Mouse (Mus musculus) 3T3-L1 (cell line): ENCODE data around the gene Prtg.

Experiments
- DNase-seq: peaks from one replicate; pipeline ENCODE4 v3.0.0-alpha.2; 2015; ENCODE audit warnings: low read depth, low spot score

Prtg gene

GRCm38 (mm10) chr9:72809077-72809476 lies 2.4 kb downstream of the Prtg start:
- no peak for DNase-seq

DNA sequence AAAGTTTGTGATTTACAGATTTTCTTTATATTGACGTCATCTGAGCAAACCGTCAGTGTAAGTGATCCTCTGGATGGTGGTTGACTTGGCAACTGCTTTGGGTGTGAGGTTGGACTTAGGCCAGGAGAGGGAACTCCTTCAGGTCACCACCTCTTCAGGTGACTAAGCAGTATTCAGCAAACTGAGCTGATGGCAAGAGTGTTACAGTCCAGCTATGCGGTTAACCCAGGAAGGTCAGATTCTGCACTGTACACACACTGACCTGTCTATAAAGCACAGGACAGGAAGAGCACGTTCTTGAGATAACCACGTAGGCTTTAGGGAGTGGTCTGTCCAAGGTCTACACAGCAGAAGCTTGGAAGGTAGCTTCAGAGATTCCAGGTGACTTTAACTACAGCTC lies 3.9 kb downstream of the Prtg start:
- peak; percentile 20 for DNase-seq

GRCm38 (mm10) chr9:72812091-72812490 lies 5.4 kb downstream of the Prtg start:
- DNase-seq = no peak

GRCm38 (mm10) chr9:72812594-72813570 lies 6.2 kb downstream of the Prtg start:
- no peak for DNase-seq

GRCm38 (mm10) chr9:72825511-72825910 lies 18.8 kb downstream of the Prtg start:
- DNase-seq = no peak

DNA sequence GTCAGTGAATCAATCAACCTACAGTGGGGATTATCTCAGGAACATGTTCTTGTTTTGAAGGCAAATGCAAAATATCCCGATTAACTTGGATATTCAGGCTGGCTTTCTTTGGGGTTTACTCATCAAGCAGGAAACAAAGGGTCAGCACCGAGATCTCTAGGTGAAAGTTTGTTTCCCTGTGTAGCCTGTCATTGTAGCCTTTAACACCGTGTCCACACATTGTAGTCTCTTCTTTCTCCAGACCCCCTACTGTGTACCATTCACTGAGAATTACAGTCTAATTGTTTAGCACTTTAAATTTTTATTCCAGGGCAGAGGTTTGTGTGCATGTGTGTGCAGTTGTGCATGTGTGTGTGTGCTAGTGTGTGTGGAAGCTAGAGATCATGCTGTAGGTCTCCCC lies 19.3 kb downstream of the Prtg start:
- DNase-seq = no peak

DNA sequence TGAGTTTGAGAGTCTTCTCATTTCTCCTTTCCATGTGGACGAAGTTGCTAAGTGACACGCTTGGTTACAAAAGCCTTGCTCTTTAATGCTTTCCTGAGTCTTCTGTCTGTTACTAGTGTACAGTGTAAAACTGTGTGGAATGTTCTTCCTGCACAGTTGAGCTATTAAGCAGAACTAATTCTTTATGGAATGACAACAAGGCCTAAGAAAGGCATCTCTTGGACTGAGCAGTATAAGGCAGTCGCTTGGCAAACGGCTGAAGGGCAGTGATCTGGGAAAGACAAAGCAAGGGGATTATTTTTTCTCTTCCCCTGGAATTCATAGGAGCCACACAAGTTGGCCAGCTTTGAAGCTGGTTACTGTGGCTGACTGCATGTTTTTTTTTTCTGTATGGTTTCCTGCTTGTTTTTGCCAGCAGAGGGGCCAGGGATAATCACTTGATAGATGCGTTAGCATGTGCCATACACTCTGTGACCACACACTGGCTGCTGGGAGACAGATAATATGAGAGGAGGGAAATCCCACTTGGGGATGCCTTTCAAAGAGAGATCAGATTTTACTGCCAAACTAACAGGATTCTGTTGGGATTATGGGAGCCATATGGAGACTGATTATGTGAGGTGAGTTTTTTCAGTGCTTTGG lies 22.1 kb downstream of the Prtg start:
- DNase-seq = peak; percentile 18

GRCm38 (mm10) chr9:72833992-72834696 lies 27.5 kb downstream of the Prtg start:
- DNase-seq = no peak

DNA sequence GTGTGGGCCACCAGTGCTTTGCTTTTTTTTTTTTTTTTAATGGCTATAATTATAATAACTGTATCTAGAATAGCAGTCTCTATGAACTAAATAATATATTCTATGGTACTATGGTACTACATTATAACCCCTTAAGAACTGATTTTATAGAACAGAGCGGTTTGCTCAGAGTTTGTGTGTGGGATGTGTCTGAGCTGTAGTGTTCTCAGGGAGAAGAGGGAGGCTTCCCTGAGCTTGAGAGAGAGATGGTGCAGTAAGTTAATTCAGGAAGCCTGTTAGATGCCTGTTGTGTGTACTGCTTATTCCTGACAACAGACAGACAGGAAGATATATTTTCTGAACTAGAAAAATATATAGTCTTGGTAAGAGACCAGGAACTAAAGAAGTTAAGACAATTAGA lies 28.3 kb downstream of the Prtg start:
- DNase-seq = no peak

DNA sequence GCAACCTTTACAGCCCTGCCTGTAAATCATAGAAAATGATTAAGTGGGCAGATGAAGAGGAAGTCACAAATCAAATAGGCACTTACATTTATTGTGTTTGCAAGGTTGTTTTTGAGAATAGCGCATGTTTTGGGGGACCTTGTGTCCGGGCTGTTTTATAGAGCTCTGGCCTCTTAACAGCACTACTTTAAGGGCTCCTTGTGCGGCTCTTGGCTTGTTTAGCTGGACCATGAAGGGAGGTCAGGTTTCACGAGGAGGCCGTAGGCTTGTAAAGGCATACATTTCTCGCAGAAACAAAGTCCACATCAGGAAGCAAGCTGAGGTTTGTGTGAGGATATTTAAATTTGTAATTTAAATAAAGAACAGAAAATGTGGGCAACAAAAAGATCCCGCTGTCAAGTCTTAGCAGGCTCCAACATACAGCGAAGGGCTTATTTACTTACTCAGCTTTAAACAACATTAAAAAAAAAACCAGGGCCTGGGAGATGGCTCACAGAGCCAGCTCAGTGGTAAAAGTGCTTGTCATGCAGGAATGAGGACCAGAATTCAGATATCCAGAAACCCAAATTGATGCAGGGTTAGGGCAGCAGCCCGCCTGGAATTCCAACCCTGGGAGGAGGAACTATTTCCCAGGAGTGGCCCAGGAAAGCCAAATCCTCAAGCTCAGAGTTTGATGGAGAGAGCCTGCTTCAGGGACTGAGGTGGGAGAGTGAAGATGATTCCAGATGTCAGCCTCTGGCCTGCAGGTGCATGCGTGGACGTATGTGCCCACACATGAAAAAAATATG lies 30.2 kb downstream of the Prtg start:
- DNase-seq = peak; percentile 46

DNA sequence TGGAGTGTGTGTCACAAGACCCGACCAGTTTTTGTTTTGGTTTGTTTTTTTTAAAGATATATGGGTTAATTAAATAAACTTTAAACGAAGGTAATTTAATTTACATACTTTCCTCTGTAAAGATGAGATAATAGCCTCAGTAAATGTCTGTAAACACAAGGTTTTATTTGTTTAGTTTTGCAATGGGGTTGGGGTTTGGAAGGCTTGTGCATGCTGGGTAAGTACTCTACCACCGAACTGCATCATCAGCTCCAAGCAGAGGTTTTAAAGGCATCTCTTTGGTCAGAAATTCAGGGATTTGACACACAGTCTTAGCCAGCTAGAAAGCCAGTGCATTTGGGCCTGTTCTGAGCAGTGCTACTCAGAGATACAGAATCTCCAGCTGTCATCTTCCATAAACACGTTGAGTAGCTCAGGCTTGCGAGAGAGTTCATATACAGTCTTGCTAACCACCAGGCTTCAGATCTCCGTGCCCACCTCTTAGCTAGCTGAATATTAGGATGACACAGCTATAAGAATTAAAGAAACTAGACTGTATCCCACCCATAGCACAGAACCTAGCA lies 31.0 kb downstream of the Prtg start:
- DNase-seq = peak; percentile 59

DNA sequence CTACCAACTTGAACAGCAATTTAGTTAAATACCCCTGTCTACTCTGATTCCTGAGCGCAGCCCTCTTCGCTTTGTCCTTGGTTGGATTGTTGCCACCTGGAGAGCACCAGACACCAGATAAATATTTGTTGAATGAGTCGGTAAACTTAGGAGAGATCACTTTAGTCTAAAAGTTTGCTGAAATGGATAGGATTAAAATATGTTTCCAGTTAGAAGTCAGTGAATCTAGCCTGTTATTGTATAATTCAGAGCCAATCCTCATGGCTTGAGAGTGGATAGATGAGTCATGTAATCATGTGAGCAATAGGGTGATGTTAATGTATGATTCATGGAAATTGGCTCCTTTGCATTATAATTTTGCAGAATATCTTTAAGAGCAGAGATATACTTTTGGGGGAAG lies 31.6 kb downstream of the Prtg start:
- peak; percentile 94 for DNase-seq

- peak; percentile 63 for DNase-seq
Measured at GRCm38 (mm10) chr9:72839346-72839990, 32.8 kb downstream of the Prtg start.

DNA sequence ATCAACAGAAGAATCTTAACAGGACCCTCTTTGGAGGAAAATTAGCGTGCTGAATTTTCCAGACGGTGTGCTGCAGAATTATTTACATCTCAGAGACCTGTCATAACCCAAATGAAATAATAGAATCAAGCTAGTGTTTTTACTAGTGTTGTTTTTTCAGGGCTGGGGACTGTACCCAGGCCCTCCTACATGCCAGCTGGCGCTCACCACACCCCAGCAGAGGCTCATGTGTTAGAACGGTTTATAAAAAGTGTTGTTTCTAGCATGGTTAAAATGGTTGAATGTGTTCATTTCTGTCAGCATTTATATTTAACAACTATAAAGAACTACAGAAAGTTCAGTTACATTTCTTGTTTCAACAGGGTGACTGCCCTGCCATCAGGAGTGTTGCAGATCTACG lies 37.8 kb downstream of the Prtg start:
- no peak for DNase-seq

DNA sequence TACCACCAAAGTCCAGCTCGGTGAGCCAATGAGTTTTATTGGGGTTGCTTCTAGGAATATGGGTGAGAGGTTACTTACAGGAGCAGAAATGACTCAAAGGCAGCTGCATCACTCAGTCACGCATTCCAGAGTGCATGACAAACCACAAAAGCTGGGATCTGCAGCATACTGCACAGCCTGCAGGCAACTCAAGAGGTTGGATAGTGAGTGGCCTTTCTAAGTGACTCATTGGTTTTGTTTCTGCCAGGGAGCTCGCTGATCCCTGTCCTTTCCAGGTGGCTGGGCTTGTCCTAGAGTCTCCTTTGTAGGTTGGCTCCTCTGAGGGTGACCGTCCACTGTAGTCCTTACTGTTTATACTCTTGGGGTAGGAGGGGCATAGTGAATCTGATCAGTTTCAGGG lies 39.5 kb downstream of the Prtg start:
- peak; percentile 97 for DNase-seq

DNA sequence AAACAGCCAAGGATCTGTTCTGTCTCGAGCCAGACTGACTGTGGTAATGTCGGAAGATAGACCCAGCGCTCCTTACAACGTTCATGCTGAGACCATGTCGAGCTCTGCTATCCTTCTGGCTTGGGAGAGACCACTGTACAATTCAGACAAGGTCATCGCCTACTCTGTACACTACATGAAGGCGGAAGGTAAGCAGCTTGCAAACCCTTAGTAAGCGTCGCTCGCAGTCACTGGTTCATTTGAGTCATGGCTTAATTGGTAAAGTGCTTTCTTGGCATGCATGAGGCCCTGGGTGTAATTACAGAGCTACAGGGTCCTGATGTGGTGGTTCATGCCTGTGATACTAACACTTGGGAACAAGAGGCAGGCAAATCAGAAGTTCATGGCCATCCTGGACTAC lies 44.9 kb downstream of the Prtg start:
- DNase-seq = no peak

GRCm38 (mm10) chr9:72851979-72852378 lies 45.3 kb downstream of the Prtg start:
- no peak for DNase-seq

DNA sequence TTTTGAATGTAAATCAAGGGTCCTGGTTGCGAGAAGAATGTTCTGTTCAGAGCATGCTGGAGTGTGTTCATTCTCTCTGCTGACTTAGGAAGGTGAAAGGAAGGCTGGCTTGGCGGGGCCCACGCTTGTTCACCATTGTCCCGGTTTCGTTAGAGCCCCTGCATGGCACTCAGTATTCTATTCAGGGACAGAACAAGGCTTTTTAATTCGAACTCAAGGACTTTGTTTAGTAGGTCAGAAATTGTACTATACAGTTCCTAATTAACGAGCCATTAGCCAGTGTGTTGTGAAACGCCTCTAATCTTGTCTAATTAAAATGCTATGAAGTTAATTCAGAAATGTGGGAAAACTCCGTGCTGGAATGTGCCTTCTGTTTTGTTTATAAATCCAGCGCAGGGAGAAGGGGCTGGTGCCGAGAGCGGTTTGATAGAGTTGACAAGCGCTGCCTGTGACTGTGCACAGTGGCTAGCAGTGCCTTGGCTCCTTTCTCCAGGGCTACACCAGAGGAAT lies 47.1 kb downstream of the Prtg start:
- no peak for DNase-seq

DNA sequence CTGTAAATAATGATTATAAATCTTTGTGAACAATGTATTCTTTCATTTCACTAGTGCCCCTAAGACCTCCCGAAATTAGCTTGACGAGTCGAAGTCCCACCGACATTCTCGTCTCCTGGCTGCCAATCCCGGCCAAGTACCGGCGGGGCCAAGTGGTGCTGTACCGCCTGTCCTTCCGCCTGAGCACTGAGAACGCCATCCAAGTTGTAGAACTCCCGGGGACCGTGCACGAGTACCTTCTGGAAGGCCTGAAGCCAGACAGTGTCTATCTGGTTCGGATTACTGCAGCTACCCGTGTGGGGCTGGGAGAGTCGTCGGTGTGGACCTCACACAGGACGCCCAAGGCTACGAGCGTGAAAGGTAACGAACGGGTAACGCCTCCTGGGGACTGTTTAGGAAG lies 50.0 kb downstream of the Prtg start:
- DNase-seq = no peak

DNA sequence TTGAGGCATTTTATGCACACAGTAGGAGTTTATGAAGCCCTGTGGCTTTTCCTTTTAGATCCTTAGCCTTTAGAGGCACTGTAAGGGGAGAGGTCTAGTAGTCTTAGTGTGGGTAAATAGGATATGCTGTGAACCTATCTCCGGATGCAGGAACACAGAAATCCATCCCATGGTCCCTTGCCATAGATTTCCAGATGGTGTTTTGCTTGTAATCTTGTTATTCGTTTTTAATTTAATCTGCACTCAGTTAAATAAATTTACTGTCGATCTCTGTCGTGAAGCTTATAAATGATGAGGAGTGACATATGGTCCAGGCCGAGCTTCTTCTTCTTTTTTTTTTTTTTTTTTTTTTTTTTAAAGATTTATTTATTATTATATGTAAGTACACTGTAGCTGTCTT lies 54.1 kb downstream of the Prtg start:
- DNase-seq = no peak

DNA sequence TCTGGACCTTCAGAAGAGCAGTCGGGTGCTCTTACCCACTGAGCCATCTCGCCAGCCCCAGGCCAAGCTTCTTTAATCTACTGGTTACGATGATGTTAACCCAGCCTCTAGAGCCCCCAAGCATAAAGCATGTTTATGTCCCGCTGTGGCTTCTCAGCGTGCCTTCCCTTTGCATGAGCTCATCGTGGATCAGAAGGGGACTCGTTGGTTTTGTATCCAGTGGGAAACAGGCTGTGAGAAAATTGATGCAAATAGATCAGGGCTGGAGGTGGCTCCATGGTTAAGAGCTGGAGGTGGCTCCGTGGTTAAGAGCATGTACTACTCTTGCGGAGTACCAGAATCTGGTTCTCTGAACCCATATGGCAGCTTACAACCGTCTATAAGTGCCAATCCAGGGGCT lies 54.6 kb downstream of the Prtg start:
- no peak for DNase-seq
